Mouse (Mus musculus) C2C12 (cell line): ENCODE results near the gene Ttbk2.

Experiments
- CEBPB ChIP-seq: IDR thresholded peaks from one replicate; pipeline ENCODE4 v1.6.1; 2011; ENCODE audit warnings: low read depth, mild to moderate bottlenecking, control low read depth, moderate library complexity
- CTCF ChIP-seq: IDR thresholded peaks from one replicate; pipeline ENCODE4 v1.5.1; 2011; ENCODE audit not compliant: control insufficient read depth, insufficient read depth, insufficient read length
- MAX ChIP-seq: IDR thresholded peaks from one replicate; pipeline ENCODE4 v1.6.1; 2011; ENCODE audit warnings: mild to moderate bottlenecking, control low read depth
- MYOG ChIP-seq: IDR thresholded peaks from one replicate; pipeline ENCODE4 v1.6.1; 2011; ENCODE audit not compliant: control insufficient read depth, insufficient read length; ENCODE audit errors: extremely low read depth
- USF1 ChIP-seq: IDR thresholded peaks from one replicate; pipeline ENCODE4 v1.6.1; 2011; ENCODE audit warnings: low read depth, mild to moderate bottlenecking, control low read depth, moderate library complexity

DNA sequence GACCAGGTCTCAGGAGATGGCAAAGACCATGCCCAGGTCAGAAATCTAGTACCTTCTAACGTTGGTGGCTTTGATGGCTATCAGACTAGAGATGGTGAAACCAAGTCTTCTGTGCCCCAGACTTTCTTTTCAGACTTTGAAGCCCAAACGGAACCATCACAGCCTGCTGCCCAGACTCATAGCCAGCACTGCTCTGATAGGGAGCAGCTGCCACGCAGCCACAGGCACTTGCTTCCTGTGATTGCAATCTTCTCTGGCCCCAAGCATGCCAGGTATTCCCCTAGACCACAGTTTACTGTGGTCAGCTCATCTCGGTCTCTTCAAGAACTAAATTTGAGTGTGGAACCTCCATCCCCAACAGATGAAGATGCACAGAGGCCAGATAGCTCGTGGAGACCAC, 147.7 kb downstream of the Ttbk2 start:
- TF ChIP-seq CTCF (no peak), CEBPB (no peak), USF1 (no peak), MYOG (no peak), MAX (no peak)
